Mouse (Mus musculus): ENCODE measurements around the gene Atg5. TPM values are rescaled to one million over a fixed set of nuclear protein-coding genes. Genes with fewer than 3 reads are reported as not detected.

The Atg5 gene
- polyA plus RNA-seq, 1 experiment from 2014 or later: 44.6 TPM

DNA sequence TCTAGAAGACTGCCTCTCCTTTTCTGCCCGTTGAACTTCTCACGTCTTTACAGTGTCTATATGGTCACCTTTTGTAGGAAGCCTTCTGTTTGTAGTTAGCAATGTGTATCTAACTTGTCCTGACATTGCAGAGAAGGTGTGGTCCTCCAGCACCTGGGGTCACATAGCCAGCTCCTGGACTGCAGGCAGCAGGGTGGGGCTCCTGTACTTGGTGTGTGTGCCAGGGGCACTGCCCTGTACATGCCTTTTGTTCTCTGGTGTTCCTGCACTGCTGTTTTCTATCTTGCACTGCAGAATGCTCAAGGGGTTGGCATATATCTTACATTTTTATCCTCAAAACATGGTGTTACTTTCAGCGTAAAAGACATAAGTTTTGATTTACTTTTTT lies 36.2 kb downstream of the Atg5 start:
- Histone ChIP-seq H3K27me3 (ENCODE audit: control insufficient read depth, insufficient read depth, low read depth, low read length) (no peaks in the 10 kb centered on the region), H3K27ac (ENCODE audit: low read length) (no peak overlapping the region), H3K4me3 (ENCODE audit: low read depth, low read length) (no peak overlapping the region), H3K9me3 (replicated peaks; ENCODE audit: control insufficient read depth, low read length, poor library complexity, severe bottlenecking) (no peaks in the 10 kb centered on the region), H3K9ac (ENCODE audit: low read depth, low read length) (no peak overlapping the region), H3K4me1 (ENCODE audit: control insufficient read depth, insufficient read depth, low read length) (no peaks in the 10 kb centered on the region), H3K36me3 (ENCODE audit: control insufficient read depth, insufficient read depth, low read length) (no peaks in the 10 kb centered on the region; the same call in 1 of the 2 replicates), H3K4me2 (ENCODE audit: low read length) (no peak overlapping the region)
- ATAC-seq: no peak
- WGBS: 98% methylated on average over 3 of the region's 3 CpGs

DNA sequence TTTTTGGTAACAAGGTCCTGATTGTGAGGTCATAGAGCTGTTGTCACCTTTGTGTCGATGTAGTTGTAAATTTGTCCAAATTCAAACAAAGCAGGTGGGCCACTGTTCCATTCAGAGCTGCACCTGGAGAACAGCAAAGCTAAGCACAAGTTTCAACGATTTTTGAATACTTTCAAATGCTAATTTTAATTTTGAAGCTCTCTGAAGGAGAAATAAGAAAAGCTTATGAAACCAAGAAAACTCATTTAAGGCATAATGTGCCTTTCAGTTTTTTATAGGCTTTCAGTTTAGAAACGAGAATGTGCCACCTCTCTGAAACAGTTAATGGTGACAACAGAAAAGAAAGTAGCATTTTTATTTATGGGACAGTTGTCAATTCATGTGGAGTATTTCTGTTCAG lies 36.7 kb downstream of the Atg5 start:
- no peak overlapping the region for H3K4me3 ChIP-seq (ENCODE audit: low read depth, low read length)
- no peaks in the 10 kb centered on the region; the same call in 1 of the 2 replicates for H3K36me3 ChIP-seq (ENCODE audit: control insufficient read depth, insufficient read depth, low read length)
- no peak for ATAC-seq
- H3K4me2 ChIP-seq (ENCODE audit: low read length): no peak overlapping the region
- H3K4me1 ChIP-seq (ENCODE audit: control insufficient read depth, insufficient read depth, low read length): no peaks in the 10 kb centered on the region
- no peak overlapping the region for H3K27ac ChIP-seq (ENCODE audit: low read length)
- H3K9ac ChIP-seq (ENCODE audit: low read depth, low read length): no peak overlapping the region
- H3K9me3 ChIP-seq (replicated peaks; ENCODE audit: control insufficient read depth, low read length, poor library complexity, severe bottlenecking): no peaks in the 10 kb centered on the region
- no peaks in the 10 kb centered on the region for H3K27me3 ChIP-seq (ENCODE audit: control insufficient read depth, insufficient read depth, low read depth, low read length)
- 80% methylated on average over 3 of the region's 3 CpGs for WGBS

DNA sequence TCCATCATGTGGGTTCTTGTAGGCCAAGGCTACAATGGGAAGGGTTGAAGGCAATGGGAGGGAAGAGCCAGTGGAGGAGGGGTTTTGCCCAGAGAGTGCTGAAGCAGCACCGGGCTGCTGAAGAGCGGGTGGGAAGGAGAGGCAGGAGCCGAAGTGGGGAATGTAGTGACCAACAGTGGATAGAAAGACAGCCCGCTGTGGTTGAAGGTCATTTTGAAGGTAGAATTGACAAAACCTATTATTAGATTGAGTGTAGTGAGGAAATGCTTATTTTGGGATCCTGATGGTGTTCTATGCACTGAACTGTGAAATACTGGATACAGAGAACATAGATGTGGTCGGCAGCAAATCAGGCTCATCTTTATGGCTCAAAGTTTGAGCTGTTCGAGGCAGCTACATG lies 38.1 kb downstream of the Atg5 start:
- H3K27ac ChIP-seq (ENCODE audit: low read length): no peak overlapping the region
- no peak overlapping the region for H3K4me2 ChIP-seq (ENCODE audit: low read length)
- WGBS: 93% methylated on average over 6 of the region's 6 CpGs
- H3K9me3 ChIP-seq (replicated peaks; ENCODE audit: control insufficient read depth, low read length, poor library complexity, severe bottlenecking): no peaks in the 10 kb centered on the region
- no peaks in the 10 kb centered on the region for H3K4me1 ChIP-seq (ENCODE audit: control insufficient read depth, insufficient read depth, low read length)
- H3K27me3 ChIP-seq (ENCODE audit: control insufficient read depth, insufficient read depth, low read depth, low read length): no peaks in the 10 kb centered on the region
- H3K36me3 ChIP-seq (ENCODE audit: control insufficient read depth, insufficient read depth, low read length): no peaks in the 10 kb centered on the region; the same call in 1 of the 2 replicates
- ATAC-seq: no peak
- no peak overlapping the region for H3K4me3 ChIP-seq (ENCODE audit: low read depth, low read length)
- no peak overlapping the region for H3K9ac ChIP-seq (ENCODE audit: low read depth, low read length)

DNA sequence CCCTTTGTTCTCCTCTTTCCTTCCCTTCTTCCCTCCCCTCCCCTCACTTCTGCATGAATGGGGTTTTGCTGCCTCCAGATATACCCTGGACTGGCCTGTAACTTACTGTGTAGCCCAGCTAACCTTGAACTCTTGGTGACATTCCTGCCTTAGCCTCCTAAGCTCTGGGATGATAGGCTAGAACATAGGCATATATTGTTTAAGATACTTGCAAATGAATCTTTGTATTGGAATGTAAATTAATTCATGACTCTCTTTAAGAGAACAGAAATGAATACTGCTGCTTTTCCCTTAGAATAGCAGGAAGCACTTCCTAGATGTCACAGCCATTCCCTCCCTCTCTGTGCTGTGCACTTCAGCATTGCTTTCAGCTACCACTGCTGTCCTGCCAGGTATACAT lies 40.1 kb downstream of the Atg5 start:
- H3K4me2 ChIP-seq (ENCODE audit: low read length): no peak overlapping the region
- H3K4me3 ChIP-seq (ENCODE audit: low read depth, low read length): no peak overlapping the region
- no peaks in the 10 kb centered on the region for H3K4me1 ChIP-seq (ENCODE audit: control insufficient read depth, insufficient read depth, low read length)
- no peaks in the 10 kb centered on the region for H3K27me3 ChIP-seq (ENCODE audit: control insufficient read depth, insufficient read depth, low read depth, low read length)
- H3K9ac ChIP-seq (ENCODE audit: low read depth, low read length): no peak overlapping the region
- no peaks in the 10 kb centered on the region for H3K9me3 ChIP-seq (replicated peaks; ENCODE audit: control insufficient read depth, low read length, poor library complexity, severe bottlenecking)
- no peaks in the 10 kb centered on the region; the same call in 1 of the 2 replicates for H3K36me3 ChIP-seq (ENCODE audit: control insufficient read depth, insufficient read depth, low read length)
- H3K27ac ChIP-seq (ENCODE audit: low read length): no peak overlapping the region
- no peak for ATAC-seq

DNA sequence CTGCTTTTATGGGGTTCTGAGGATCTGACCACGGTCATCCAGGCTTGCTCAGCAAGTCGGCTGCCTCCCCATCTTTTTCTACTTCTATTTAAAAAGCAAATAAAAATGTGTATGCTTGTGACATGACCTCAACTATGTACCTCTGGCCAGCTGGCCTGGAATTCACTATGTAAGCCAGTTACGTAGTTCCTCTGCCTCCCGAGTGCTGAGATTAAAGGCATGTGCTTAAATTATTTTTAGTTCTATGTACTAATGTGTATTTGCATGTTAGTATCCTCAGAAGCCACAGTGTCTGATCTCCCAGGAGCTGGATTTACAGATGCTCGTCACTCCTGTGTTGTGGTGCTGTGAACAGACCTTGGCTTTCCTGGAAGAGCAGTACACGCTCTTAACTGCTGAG lies 41.1 kb downstream of the Atg5 start:
- no peak overlapping the region for H3K4me2 ChIP-seq (ENCODE audit: low read length)
- no peak overlapping the region for H3K9ac ChIP-seq (ENCODE audit: low read depth, low read length)
- WGBS: 85% methylated on average over 6 of the region's 6 CpGs
- no peaks in the 10 kb centered on the region for H3K4me1 ChIP-seq (ENCODE audit: control insufficient read depth, insufficient read depth, low read length)
- H3K4me3 ChIP-seq (ENCODE audit: low read depth, low read length): no peak overlapping the region
- peaks cover 1% of the 10 kb centered on the region for H3K36me3 ChIP-seq (ENCODE audit: control insufficient read depth, insufficient read depth, low read length)
- no peaks in the 10 kb centered on the region for H3K9me3 ChIP-seq (replicated peaks; ENCODE audit: control insufficient read depth, low read length, poor library complexity, severe bottlenecking)
- ATAC-seq: no peak
- no peaks in the 10 kb centered on the region for H3K27me3 ChIP-seq (ENCODE audit: control insufficient read depth, insufficient read depth, low read depth, low read length)
- H3K27ac ChIP-seq (ENCODE audit: low read length): no peak overlapping the region

DNA sequence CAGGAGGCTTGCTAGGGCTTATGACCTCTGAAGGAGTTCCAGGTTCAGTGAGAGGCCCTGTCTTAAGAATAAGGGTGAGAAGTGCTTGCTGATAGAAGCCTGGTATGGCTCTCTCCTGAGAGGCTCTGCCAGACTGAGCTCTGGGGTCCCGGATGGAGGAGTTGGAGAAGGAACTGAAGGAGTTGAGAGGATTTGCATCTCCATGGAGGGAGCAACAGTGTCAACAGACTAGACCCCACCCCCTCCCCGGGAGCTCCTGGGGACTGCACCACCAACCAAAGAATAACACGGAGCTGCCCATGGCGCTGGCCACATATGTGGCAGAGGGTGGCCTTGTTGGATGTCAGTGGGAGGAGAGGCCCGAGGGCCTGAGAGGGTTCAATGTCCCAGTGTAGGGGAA lies 47.1 kb downstream of the Atg5 start:
- Histone ChIP-seq H3K4me1 (ENCODE audit: control insufficient read depth, insufficient read depth, low read length) (no peaks in the 10 kb centered on the region), H3K4me3 (ENCODE audit: low read depth, low read length) (no peak overlapping the region), H3K9me3 (replicated peaks; ENCODE audit: control insufficient read depth, low read length, poor library complexity, severe bottlenecking) (no peaks in the 10 kb centered on the region), H3K27me3 (ENCODE audit: control insufficient read depth, insufficient read depth, low read depth, low read length) (no peaks in the 10 kb centered on the region), H3K4me2 (ENCODE audit: low read length) (no peak overlapping the region), H3K27ac (ENCODE audit: low read length) (no peak overlapping the region), H3K36me3 (ENCODE audit: control insufficient read depth, insufficient read depth, low read length) (peaks cover 5% of the 10 kb centered on the region), H3K9ac (ENCODE audit: low read depth, low read length) (no peak overlapping the region)
- ATAC-seq: no peak
- 27% methylated on average over 5 of the region's 5 CpGs for WGBS

DNA sequence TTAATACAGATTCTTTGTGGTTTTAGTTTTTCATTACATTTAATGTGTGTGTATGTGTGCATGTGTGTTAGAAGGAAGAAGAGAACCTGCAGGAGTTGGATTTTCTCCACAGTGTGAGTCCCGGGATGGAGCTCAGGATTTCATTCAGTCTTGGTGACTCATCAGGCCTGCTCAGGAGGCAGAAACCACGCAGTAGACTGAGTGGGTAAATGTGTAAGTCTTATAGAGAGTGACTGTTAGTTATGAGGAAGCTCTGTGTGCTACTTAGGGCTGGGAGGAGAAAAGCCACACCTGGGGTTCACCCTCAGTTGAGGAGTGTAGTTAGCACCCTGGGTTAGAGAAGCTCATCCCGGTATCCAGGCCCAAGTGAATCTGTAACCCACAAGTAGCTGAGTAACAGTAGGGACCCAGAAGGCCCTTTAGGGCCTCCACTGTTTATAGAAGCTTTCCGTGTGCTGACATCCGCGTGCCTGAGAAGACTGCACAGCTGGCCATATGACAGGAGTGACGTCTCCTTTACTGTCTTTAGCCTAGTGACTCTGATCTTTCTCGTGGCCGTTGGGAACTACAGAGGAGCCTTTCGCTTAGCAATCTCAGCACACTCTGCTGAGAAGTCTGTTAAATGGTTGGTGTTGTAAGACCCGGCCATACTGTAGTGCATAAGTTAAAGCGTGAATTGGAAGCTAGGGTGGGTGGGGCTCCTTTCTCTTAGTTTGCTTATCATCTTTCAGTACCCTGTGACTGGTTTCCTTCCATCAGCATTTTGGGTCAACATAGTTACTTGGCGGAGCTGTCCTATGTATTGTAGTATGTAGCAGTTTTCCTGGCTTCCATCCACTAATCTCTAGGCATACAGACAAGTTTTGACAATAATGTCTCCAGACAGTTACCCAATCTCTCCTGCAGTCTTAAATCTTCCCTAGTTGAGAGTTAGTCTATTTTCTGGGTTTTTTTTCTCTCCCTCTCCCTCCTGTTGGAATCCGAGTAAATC lies 48.4 kb downstream of the Atg5 start:
- no peak for ATAC-seq
- 79% methylated on average over 14 of the region's 14 CpGs for WGBS
- Histone ChIP-seq H3K27ac (ENCODE audit: low read length) (no peak overlapping the region), H3K9me3 (replicated peaks; ENCODE audit: control insufficient read depth, low read length, poor library complexity, severe bottlenecking) (no peaks in the 10 kb centered on the region), H3K36me3 (ENCODE audit: control insufficient read depth, insufficient read depth, low read length) (peaks cover 5% of the 10 kb centered on the region), H3K9ac (ENCODE audit: low read depth, low read length) (no peak overlapping the region), H3K4me3 (ENCODE audit: low read depth, low read length) (no peak overlapping the region), H3K4me1 (ENCODE audit: control insufficient read depth, insufficient read depth, low read length) (no peaks in the 10 kb centered on the region), H3K4me2 (ENCODE audit: low read length) (no peak overlapping the region), H3K27me3 (ENCODE audit: control insufficient read depth, insufficient read depth, low read depth, low read length) (no peaks in the 10 kb centered on the region)

DNA sequence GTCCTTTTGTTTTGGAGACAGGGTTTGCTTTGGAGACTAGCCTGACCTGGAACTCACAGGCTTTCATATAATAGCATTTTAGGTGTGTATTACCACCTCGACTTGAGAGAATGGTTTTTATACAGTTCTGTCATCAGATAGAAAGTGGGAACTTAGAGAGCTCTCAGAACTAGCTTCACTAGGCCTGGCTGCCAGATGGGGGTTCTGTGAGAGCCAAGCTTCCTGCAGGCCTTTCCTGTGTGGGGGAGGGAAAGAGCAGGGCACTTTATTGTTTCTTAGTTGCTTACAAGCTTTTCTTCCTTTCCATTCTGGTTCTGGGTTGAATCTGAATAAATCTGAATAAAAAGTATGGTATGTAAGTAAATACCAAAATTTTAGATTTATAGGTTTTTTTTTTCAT lies 54.0 kb downstream of the Atg5 start:
- H3K9ac ChIP-seq (ENCODE audit: low read depth, low read length): no peak overlapping the region
- WGBS: 100% methylated on average over 1 of the region's 1 CpGs
- no peak overlapping the region for H3K4me3 ChIP-seq (ENCODE audit: low read depth, low read length)
- ATAC-seq: no peak
- H3K27me3 ChIP-seq (ENCODE audit: control insufficient read depth, insufficient read depth, low read depth, low read length): no peaks in the 10 kb centered on the region
- H3K27ac ChIP-seq (ENCODE audit: low read length): no peak overlapping the region
- peaks cover 2% of the 10 kb centered on the region; the same call in 1 of the 2 replicates for H3K4me1 ChIP-seq (ENCODE audit: control insufficient read depth, insufficient read depth, low read length)
- no peak overlapping the region for H3K4me2 ChIP-seq (ENCODE audit: low read length)
- no peaks in the 10 kb centered on the region for H3K9me3 ChIP-seq (replicated peaks; ENCODE audit: control insufficient read depth, low read length, poor library complexity, severe bottlenecking)
- peaks cover 2% of the 10 kb centered on the region; the same call in 1 of the 2 replicates for H3K36me3 ChIP-seq (ENCODE audit: control insufficient read depth, insufficient read depth, low read length)

DNA sequence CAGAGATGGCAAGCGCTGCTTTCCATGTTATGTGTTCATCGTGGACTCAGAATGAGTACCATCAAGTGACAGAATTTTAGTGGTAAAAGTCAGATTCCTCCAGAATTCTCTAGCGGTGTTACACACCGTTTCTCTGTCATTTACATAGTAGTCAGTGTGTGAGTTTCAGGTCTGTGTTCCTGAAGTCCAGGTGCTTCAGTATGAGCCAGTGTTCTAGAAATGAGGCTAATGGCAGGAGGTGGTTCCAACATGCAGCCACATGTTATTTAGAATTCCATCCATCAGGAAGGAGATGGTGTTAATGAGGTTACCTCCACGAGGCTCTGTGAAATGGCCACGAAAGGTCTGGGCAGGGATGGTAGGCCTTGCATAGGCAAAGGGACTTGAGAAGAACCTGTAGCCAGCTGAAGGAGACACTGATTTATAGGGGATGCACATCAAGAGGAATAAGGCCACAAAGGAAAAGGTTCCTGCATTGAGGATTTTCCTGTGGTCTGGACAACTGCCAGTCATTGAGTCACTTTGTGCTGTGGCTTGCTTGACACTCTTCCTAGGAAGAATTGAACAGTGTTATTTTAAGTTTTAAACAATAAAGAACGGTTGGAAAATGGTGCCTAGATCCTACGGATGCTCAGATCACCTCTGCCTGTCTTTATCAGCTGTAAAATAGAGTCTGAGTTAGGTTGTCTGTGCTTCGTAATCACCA lies 55.1 kb downstream of the Atg5 start:
- Histone ChIP-seq H3K9ac (ENCODE audit: low read depth, low read length) (no peak overlapping the region), H3K4me2 (ENCODE audit: low read length) (no peak overlapping the region), H3K4me3 (ENCODE audit: low read depth, low read length) (no peak overlapping the region), H3K4me1 (ENCODE audit: control insufficient read depth, insufficient read depth, low read length) (peaks cover 2% of the 10 kb centered on the region; the same call in 1 of the 2 replicates), H3K27ac (ENCODE audit: low read length) (no peak overlapping the region), H3K9me3 (replicated peaks; ENCODE audit: control insufficient read depth, low read length, poor library complexity, severe bottlenecking) (no peaks in the 10 kb centered on the region), H3K27me3 (ENCODE audit: control insufficient read depth, insufficient read depth, low read depth, low read length) (no peaks in the 10 kb centered on the region), H3K36me3 (ENCODE audit: control insufficient read depth, insufficient read depth, low read length) (peaks cover 2% of the 10 kb centered on the region; the same call in 1 of the 2 replicates)
- no peak for ATAC-seq
- 86% methylated on average over 9 of the region's 9 CpGs for WGBS
